Mouse (Mus musculus) urinary bladder, postnatal 14 days (tissue): ENCODE data around the gene Wdtc1.

Experiments used
- DNase-seq: peaks from one replicate; pipeline ENCODE4 v3.0.0; 2021; ENCODE audit warnings: low spot score

Gene Wdtc1

DNA sequence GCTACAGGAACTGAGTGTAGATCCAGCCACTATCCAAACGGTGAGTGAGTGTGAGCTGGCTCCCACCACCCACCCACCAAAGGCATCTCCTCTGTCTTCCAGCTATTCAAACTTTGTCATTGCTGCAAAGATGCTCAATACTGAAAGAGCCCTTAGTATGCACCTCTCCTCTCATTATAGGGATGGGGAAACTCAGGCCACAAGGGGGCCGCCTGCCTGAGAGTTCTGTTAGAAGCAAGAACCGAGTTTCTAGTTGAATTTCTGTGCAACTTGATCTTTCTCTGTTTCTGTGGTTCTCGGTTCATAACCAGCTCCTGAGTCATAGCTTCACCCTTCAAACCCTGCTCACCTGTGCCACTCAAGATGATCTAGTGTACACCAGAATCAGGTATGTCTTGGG lies 101.2 kb downstream of the Wdtc1 start:
- no peak for DNase-seq

DNA sequence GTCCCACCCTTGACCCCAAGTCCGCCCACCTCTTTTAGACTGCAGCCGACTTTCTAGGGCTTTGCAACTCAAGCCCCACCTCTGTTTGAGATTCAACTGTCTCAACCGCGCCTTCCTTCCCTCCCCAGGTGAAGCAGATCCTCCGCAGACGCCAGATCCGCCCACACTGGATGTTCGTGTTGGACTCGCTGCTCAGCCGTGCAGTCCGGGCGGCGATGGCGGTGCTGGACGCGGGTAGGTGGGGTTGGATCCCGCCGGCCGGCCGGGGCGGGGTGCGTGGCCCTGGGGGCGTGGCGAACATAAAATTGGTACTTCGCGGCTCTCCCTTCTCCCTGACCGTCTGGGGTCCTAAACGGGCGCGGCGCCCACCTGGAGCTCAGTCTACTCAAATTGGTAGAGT lies 102.1 kb downstream of the Wdtc1 start:
- peak; percentile 72 for DNase-seq

DNA sequence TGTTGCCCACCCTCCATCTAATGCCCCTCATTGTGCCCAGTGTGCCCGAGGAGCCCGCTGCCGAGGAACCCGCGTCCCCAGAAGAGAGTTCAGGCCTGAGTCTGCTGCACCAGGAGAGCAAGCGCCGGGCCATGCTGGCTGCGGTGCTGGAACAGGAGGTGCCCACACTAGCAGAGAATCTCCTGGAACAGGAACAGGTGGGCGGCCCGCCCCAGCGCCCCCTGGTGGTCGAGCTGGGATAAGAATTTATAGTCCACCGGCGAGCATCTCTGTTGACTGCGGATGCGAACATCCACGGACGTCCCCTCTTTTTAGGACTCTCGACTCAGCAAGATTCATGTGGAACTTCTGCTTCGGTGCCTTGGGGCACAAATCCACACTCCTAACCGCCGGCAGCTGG lies 102.7 kb downstream of the Wdtc1 start:
- DNase-seq: peak; percentile 90

- no peak for DNase-seq
These were observed 105.4 kb downstream of the Wdtc1 start for GRCm38 (mm10) chr4:133247806-133248449.

GRCm38 (mm10) chr4:133247072-133247471 lies 106.2 kb downstream of the Wdtc1 start:
- DNase-seq: no peak

DNA sequence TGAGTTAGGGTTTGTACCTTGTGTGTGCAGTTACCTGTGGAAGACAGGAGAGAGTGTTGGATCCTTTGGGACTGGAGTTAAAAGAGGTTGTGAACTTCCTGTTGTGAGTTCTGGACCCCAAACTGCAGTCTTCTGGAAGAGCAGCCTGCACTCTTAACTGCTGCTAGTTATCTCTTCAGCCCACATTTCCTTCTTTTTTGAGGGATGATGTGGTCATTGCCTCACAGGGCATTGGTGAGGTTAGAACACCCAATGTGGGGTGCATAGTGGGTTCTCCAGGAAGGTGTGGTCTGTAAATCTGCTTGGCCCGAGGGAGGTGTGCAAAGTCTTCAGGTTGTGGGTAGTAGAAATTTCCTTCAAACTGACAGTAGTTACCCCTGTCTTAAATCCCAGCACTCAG lies 109.0 kb downstream of the Wdtc1 start:
- no peak for DNase-seq

GRCm38 (mm10) chr4:133243538-133243937 lies 109.7 kb downstream of the Wdtc1 start:
- DNase-seq: no peak

DNA sequence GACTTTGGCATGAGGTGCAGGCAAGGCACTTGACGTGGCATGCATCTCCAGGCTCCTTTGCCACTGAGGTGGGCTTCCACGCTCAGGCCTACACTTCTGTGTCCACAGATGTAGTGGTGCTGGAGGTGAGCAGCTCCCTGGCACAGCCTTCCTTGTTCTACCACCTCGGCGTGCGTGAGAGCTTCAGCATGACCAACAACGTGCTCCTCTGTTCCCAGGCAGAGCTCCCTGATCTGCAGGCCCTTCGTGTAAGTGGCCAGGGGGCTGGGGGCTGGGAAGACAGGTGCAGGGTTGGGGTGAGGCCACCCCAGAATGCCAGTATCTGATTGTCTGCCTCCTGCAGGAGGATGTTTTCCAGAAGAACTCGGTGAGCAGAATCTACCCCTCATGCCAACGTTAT lies 110.6 kb downstream of the Wdtc1 start:
- DNase-seq: no peak
